Mouse (Mus musculus): ENCODE results near the gene Gk5. TPM values are rescaled to one million over a fixed set of nuclear protein-coding genes. Genes with fewer than 3 reads are reported as not detected.

The Gk5 gene
- polyA plus RNA-seq, 1 experiment = 0.62 TPM

GRCm38 (mm10) chr9:96095192-96095591 is 24.0 kb upstream of the Gk5 start:
- no peak overlapping the region for H3K4me3 ChIP-seq (replicated peaks; ENCODE audit: control insufficient read depth, low read depth, low read length)
- WGBS = 58% methylated on average over 1 of the region's 1 CpGs
- H3K27ac ChIP-seq (ENCODE audit: control insufficient read depth, insufficient read depth, low read depth, low read length, poor library complexity) = no peak overlapping the region
- no peaks in the 10 kb centered on the region; the same call in 1 of the 2 replicates for H3K4me1 ChIP-seq (ENCODE audit: control insufficient read depth, insufficient read depth, low read length)
- TF ChIP-seq POLR2A (IDR thresholded peaks at IDR 0.05; ENCODE audit: borderline replicate concordance, control insufficient read depth, low read depth, low read length) (no peak), CTCF (IDR thresholded peaks at IDR 0.05; ENCODE audit: control insufficient read depth, insufficient read depth, low read length) (no peak)

GRCm38 (mm10) chr9:96102846-96103245 is 16.3 kb upstream of the Gk5 start:
- Histone ChIP-seq H3K4me3 (replicated peaks; ENCODE audit: control insufficient read depth, low read depth, low read length) (no peak overlapping the region), H3K27ac (ENCODE audit: control insufficient read depth, insufficient read depth, low read depth, low read length, poor library complexity) (no peak overlapping the region), H3K4me1 (ENCODE audit: control insufficient read depth, insufficient read depth, low read length) (no peaks in the 10 kb centered on the region)
- WGBS = 83% methylated on average over 8 of the region's 8 CpGs
- TF ChIP-seq POLR2A (IDR thresholded peaks at IDR 0.05; ENCODE audit: borderline replicate concordance, control insufficient read depth, low read depth, low read length) (no peak), CTCF (IDR thresholded peaks at IDR 0.05; ENCODE audit: control insufficient read depth, insufficient read depth, low read length) (no peak)

GRCm38 (mm10) chr9:96112879-96113361 is 6.2 kb upstream of the Gk5 start:
- no peak overlapping the region for H3K27ac ChIP-seq (ENCODE audit: control insufficient read depth, insufficient read depth, low read depth, low read length, poor library complexity)
- no peak for TF ChIP-seq CTCF (IDR thresholded peaks at IDR 0.05; ENCODE audit: control insufficient read depth, insufficient read depth, low read length)
- no peak for TF ChIP-seq POLR2A (IDR thresholded peaks at IDR 0.05; ENCODE audit: borderline replicate concordance, control insufficient read depth, low read depth, low read length)
- H3K4me3 ChIP-seq (replicated peaks; ENCODE audit: control insufficient read depth, low read depth, low read length) = no peak overlapping the region
- 80% methylated on average over 3 of the region's 3 CpGs for WGBS
- H3K4me1 ChIP-seq (ENCODE audit: control insufficient read depth, insufficient read depth, low read length) = no peaks in the 10 kb centered on the region

- H3K4me1 ChIP-seq (ENCODE audit: control insufficient read depth, insufficient read depth, low read length) = no peaks in the 10 kb centered on the region
- WGBS = 86% methylated on average over 6 of the region's 6 CpGs
- TF ChIP-seq CTCF (IDR thresholded peaks at IDR 0.05; ENCODE audit: control insufficient read depth, insufficient read depth, low read length) = no peak
- no peak for TF ChIP-seq POLR2A (IDR thresholded peaks at IDR 0.05; ENCODE audit: borderline replicate concordance, control insufficient read depth, low read depth, low read length)
- H3K27ac ChIP-seq (ENCODE audit: control insufficient read depth, insufficient read depth, low read depth, low read length, poor library complexity) = no peak overlapping the region
- H3K4me3 ChIP-seq (replicated peaks; ENCODE audit: control insufficient read depth, low read depth, low read length) = no peak overlapping the region
These were observed 2.4 kb upstream of the Gk5 start for GRCm38 (mm10) chr9:96116801-96117200.

- H3K27ac ChIP-seq (ENCODE audit: control insufficient read depth, insufficient read depth, low read depth, low read length, poor library complexity) = no peak overlapping the region
- no peak overlapping the region for H3K4me3 ChIP-seq (replicated peaks; ENCODE audit: control insufficient read depth, low read depth, low read length)
- H3K4me1 ChIP-seq (ENCODE audit: control insufficient read depth, insufficient read depth, low read length) = no peaks in the 10 kb centered on the region
- WGBS = 83% methylated on average over 4 of the region's 4 CpGs
- TF ChIP-seq CTCF (IDR thresholded peaks at IDR 0.05; ENCODE audit: control insufficient read depth, insufficient read depth, low read length) = no peak
- no peak for TF ChIP-seq POLR2A (IDR thresholded peaks at IDR 0.05; ENCODE audit: borderline replicate concordance, control insufficient read depth, low read depth, low read length)
These were observed 946 bp upstream of the Gk5 start for GRCm38 (mm10) chr9:96118216-96118615.

- TF ChIP-seq CTCF (IDR thresholded peaks at IDR 0.05; ENCODE audit: control insufficient read depth, insufficient read depth, low read length) = 0 out of 2 replicates have a peak, but pooled peaks have one; percentile 9
- TF ChIP-seq POLR2A (IDR thresholded peaks at IDR 0.05; ENCODE audit: borderline replicate concordance, control insufficient read depth, low read depth, low read length) = no peak
- no peak overlapping the region for H3K4me3 ChIP-seq (replicated peaks; ENCODE audit: control insufficient read depth, low read depth, low read length)
- WGBS = 80% methylated on average over 5 of the region's 5 CpGs
- no peaks in the 10 kb centered on the region for H3K4me1 ChIP-seq (ENCODE audit: control insufficient read depth, insufficient read depth, low read length)
- H3K27ac ChIP-seq (ENCODE audit: control insufficient read depth, insufficient read depth, low read depth, low read length, poor library complexity) = no peak overlapping the region
These were observed 8.8 kb downstream of the Gk5 start for GRCm38 (mm10) chr9:96127972-96128371.

- H3K4me1 ChIP-seq (ENCODE audit: control insufficient read depth, insufficient read depth, low read length) = no peaks in the 10 kb centered on the region
- 56% methylated on average over 4 of the region's 4 CpGs for WGBS
- no peak overlapping the region for H3K27ac ChIP-seq (ENCODE audit: control insufficient read depth, insufficient read depth, low read depth, low read length, poor library complexity)
- TF ChIP-seq CTCF (IDR thresholded peaks at IDR 0.05; ENCODE audit: control insufficient read depth, insufficient read depth, low read length) (no peak), POLR2A (IDR thresholded peaks at IDR 0.05; ENCODE audit: borderline replicate concordance, control insufficient read depth, low read depth, low read length) (no peak)
- no peak overlapping the region for H3K4me3 ChIP-seq (replicated peaks; ENCODE audit: control insufficient read depth, low read depth, low read length)
These were observed 13.9 kb downstream of the Gk5 start for GRCm38 (mm10) chr9:96132956-96133603.

- no peak overlapping the region for H3K27ac ChIP-seq (ENCODE audit: control insufficient read depth, insufficient read depth, low read depth, low read length, poor library complexity)
- H3K4me1 ChIP-seq (ENCODE audit: control insufficient read depth, insufficient read depth, low read length) = no peaks in the 10 kb centered on the region; the same call in 1 of the 2 replicates
- 87% methylated on average over 7 of the region's 7 CpGs for WGBS
- TF ChIP-seq CTCF (IDR thresholded peaks at IDR 0.05; ENCODE audit: control insufficient read depth, insufficient read depth, low read length) = no peak
- TF ChIP-seq POLR2A (IDR thresholded peaks at IDR 0.05; ENCODE audit: borderline replicate concordance, control insufficient read depth, low read depth, low read length) = no peak
- H3K4me3 ChIP-seq (replicated peaks; ENCODE audit: control insufficient read depth, low read depth, low read length) = no peak overlapping the region
These were observed 15.3 kb downstream of the Gk5 start for GRCm38 (mm10) chr9:96134470-96134869.

All from bone marrow, adult 2 months (tissue).